Mouse (Mus musculus): ENCODE measurements around the gene Pou3f4.
A peak's percentile ranks its signal among the peaks of the same experiment; 100 is the strongest.
"Not testable (repeated sequence)": the region's sequence is repeated elsewhere in the genome, so short reads cannot be mapped to it uniquely, and the experiment has no call there.

Gene Pou3f4

DNA sequence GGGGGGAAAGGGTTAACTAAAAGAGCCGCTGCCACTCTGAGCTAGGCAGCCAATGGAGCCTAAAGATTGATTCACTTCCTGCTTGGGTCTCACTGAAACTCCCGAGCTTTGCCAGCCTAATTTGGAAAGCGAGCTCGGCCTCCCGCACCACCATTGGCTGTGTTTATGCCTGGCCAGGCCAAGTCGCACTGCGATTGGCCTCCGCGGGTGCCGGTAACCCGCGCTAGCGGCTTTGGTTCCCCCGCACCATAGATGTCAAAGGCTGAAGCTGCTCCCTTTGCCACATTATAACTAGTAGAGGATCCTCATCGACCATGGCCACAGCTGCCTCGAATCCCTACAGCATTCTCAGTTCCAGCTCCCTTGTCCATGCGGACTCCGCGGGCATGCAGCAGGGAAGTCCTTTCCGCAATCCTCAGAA is at the start of gene Pou3f4:
TSS of gene Pou3f4 (plus strand) at position 130 of the 421 bp plus-strand sequence.
- peak; percentile 76 for DNase-seq (ENCODE audit: low spot score)

DNA sequence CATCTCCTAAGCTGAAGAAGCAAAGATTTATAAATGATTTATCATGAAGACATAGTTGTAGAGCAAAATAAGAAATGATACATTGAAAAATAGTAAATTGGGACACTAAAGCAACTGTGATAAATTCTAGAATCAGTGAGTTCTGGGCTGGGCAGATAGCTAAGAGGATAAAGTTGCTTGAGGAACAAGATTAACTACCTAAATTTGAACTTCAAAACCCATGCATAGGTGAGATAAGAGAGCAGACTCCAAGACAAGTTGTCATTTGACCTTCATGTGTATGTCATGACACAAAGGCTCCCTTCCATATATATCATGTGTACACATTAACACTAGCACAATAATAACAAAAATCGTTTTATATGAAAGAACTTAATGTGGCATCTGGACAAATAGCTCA is 48.1 kb upstream of the Pou3f4 start:
- no peak for DNase-seq (ENCODE audit: low spot score)

DNA sequence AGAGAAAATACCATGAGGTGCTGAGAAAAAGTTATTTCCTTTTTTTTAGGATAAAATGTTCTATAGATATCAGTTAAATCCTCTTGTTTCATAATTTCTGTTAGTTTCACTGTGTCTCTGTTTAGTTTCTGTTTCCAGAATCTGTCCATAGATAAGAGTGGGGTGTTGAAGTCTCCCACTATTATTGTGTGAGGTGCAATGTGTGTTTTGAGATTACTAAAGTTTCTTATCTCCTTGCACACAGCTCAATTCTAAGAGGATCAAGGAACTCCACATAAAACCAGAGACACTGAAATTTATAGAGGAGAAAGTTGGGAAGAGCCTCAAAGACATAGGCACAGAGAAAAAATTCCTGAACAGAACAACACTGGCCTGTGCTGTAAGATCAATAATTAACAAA is 39.3 kb upstream of the Pou3f4 start:
- not testable (repeated sequence) for DNase-seq (ENCODE audit: low spot score)

DNA sequence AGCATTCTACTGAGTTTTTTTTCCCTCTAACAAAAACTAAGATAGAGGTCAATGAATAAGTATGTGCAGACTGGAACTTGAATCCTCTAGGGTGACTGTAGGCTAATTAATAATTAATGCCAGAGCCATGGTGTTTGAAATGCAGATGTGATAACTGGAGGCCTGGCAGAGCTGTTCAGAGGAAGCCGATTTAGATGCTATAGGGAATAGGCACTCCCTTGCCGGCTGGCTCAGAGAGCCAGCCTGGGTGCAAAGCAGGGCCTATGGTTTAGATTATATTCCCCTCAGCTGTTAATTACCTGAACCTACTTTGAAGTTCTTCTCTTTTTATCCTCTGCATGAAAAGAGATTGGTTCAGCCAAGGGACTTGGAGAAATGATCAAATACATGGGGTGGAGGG is 11.6 kb upstream of the Pou3f4 start:
- DNase-seq (ENCODE audit: low spot score) = no peak

DNA sequence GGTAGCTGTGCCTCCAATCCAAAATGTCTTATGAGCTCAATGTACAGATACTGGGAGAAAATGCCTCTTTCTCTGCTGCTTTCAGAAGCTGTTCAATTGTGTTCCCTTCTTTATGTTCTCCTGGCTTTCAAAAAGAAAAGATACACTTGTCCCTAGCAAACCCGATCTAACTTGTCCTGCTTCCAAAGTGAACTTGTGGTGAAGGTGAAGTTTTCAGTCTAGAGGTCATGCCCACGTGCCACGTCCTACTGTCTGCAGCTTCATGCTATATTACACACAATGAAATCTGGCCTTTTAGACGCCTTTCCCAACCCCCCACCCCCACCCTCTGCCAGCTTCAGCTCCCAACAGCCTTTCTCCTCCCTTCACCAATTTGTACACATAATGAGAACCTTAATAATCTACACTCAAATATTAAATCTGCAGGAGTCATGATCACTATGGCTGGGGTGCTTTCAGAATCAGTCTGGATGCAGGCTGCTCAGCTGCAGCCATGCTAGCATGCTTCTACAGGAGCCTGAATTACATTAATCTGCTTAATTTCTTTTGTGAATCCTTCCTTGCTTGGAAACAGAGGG is 4.0 kb upstream of the Pou3f4 start:
- DNase-seq (ENCODE audit: low spot score) = no peak

DNA sequence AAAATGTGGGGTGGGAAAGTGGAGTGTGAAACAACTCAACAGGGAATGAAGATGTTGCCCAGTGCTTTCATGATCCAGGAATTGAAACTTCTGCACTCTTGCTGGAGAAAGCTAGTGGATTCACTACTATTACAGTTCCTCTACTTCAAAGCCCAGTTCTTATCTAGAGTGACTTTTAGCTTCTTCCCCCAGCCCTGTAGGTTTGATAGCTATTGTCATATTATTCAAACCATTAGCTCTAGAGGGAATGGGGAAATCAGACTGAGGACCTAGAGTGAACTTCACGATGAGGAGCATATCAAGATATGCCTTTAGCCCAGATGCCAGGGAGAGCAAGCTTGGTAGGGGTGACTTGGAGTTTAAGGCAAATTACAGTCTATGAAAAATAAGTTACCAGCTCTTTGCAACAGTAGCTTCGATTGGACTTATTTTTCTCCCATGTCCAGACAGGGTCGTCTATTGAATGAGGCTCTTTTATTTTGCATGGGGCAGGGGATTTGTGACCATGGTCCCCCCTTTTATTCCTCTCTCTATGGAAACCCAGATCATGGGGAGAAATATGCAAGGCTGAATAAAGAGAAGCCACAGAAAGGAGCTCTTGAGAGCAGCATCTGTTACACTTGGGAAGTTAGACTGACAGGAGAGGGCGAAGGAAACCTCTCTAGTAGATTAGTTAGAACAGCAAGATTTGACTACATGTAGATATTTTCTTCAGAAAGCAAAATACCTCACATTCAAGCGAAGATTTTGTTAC is 3.1 kb upstream of the Pou3f4 start:
- no peak for DNase-seq (ENCODE audit: low spot score)

DNA sequence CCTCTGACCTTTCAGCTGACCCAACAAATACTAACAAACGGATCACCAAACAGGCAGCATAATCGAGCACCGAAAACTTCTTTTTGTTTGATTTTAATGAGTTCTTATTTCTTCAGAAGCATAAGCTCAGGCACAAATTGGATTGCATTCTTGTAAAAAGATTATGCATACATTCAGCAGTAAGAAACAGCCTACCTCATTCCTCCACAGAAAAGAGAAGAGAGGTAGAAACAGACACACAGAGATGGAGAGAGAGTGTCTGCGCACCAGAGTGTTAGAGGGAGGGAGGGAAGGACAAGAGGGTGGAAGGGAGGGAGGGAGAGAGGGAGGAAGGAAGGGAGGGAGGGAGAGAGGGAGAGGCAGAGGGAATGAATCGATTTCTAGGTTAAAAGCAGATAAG is 2.0 kb upstream of the Pou3f4 start:
- DNase-seq (ENCODE audit: low spot score) = no peak

DNA sequence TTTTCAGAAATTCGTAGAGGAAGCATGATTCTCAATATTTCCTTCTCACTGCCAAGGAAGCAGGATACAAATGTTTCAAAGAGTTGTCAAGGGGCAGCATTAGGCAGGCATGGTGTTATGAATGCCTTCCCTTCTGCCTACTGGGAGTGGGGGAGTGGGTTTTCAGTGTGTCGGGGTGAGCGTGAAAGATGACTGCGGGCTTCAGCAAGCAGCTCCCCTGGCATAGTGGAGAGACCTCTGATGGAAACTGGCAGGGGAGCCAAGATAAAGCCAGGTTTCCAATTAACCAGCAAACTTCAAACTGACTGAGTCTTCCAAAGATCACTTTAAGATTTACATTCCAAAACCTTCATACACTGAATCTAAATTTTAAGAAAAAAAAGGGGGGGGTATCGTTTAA is 679 bp upstream of the Pou3f4 start:
- no peak for DNase-seq (ENCODE audit: low spot score)

DNA sequence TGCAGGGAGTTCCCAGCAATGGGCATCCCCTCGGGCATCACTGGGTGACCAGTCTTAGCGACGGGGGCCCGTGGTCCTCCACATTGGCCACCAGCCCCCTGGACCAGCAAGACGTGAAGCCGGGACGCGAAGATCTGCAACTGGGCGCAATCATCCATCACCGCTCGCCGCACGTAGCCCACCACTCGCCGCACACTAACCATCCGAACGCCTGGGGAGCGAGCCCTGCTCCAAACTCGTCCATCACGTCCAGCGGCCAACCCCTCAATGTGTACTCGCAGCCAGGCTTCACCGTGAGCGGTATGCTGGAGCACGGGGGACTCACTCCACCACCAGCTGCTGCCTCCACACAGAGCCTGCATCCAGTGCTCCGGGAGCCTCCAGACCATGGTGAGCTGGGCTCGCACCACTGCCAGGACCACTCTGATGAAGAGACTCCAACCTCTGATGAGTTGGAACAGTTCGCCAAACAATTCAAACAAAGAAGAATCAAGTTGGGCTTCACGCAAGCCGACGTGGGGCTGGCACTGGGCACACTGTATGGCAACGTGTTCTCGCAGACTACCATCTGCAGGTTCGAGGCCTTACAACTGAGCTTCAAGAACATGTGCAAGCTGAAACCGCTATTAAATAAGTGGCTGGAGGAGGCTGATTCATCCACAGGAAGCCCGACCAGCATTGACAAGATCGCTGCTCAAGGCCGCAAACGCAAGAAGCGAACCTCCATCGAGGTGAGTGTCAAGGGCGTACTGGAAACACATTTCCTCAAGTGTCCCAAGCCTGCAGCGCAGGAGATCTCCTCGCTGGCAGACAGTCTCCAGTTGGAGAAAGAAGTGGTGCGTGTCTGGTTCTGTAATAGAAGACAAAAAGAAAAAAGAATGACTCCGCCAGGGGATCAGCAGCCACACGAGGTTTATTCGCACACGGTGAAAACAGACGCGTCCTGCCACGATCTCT is 790 bp downstream of the Pou3f4 start:
- peak; percentile 32 for DNase-seq (ENCODE audit: low spot score)

DNA sequence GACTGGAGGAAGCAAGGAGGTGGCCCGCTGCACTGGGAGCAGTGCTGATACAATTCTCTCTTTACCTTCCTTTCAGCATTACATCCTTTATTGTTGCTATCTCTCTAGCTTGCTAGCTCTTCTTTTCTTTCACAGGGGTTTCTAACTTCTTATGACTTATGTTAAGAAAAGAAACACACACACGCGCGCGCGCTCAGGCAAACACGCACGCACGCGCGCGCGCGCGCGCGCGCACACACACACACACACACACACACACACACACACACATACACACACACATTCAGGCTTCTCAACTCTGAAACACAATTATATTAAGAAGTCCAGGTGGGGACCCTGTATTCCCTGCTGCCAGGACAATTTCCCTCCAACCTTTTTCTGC is 1.5 kb downstream of the Pou3f4 start:
- DNase-seq (ENCODE audit: low spot score) = no peak

DNA sequence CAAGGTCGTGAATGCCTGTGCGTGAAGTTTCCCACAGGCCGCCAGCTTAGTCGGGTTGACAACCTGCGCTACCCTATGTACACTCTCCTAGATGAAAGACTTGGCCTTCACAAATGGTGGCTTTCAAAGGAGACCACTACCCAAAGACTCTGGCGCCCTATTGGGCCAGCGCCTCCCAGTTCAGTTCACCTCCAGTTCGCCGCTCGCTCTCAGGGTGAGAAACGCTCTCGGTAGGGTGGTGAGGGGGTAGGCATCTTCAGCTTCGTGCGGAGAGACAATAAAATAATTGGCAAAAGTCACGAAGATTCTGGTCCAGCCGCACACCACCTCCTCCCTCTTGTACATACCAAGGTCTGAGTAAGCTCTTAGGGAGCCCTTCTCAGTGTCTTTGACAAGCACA is 2.5 kb downstream of the Pou3f4 start:
- DNase-seq (ENCODE audit: low spot score) = peak; percentile 20

DNA sequence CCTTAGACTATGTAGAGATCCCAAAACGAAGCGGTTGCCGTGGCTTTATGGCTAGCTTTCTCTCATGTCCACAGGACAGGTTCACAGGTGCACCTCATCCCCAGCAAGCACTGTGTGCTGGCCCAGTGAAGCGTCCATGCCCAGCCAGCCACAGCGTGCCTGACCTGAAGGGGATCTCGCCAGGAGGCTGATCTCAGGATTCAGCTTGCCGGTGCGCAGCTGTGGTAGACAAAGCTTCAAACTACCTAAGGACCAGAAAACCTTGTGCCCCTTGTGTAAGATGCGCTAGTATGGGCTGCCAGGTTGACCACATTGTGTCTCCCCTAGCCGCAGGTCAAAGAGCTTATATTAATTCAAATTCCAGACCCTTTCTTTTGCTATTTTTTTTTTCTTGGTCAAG is 3.1 kb downstream of the Pou3f4 start:
- no peak for DNase-seq (ENCODE audit: low spot score)

DNA sequence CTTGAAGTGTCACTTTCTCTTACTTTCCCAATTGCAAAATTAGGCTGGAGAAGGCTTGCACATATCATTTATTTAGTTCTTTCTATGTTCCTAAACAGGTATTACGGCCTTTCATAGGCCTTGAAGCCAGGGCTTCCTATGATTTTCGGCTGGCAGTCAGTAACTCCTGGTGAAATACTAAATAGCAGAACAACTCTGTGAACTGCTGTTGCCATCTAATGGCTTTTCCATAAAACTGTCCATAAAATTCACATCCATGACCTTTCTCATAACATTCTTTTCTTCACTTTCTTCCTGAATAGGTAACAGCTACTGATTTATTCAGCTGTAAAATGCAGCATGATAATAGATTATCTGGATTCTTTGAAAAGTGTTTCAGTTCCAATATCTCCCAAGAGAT is 23.4 kb downstream of the Pou3f4 start:
- DNase-seq (ENCODE audit: low spot score) = no peak

DNA sequence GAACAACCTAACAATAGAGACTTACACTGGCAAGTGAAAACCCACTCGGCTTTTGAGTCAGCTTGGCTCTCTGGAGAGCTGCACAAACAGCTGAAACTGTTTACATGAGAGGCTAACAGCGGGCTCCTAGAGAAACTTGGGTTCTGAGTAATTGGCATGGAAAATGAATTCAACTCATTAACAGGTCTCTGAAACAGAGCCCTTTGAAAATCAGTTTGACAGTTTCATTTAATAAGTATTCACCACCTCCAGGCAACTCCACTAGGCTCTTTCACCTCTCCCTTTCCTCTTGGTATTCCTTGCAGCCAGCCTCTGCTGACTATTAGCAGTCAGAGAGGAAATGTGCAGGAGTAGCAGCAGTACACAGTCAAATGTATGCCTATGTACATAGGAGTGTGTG is 37.2 kb downstream of the Pou3f4 start:
- DNase-seq (ENCODE audit: low spot score) = no peak

Data from retina, embryonic 14.5 days (tissue).